Mouse (Mus musculus): Measurements from ENCODE around the gene Nlrp14. TPM values are rescaled to one million over a fixed set of nuclear protein-coding genes. Genes with fewer than 3 reads are reported as not detected.
"Not testable (repeated sequence)": the region's sequence is repeated elsewhere in the genome, so short reads cannot be mapped to it uniquely, and the experiment has no call there.

The Nlrp14 gene
- total RNA-seq (2014; rRNA removed) (not detected in 2 replicates), polyA plus RNA-seq (2012; rRNA removed) (not detected in 2 replicates)

- no peak for DNase-seq (ENCODE audit: extremely low read depth, low read depth, low spot score)
- WGBS, result 71% methylated on average over 10 of the region's 10 CpGs
Measured at GRCm38 (mm10) chr7:107166690-107167089, at the start of gene Nlrp14. Gene Nlrp14, plus strand, starts transcription at chr7:107166990.

DNA sequence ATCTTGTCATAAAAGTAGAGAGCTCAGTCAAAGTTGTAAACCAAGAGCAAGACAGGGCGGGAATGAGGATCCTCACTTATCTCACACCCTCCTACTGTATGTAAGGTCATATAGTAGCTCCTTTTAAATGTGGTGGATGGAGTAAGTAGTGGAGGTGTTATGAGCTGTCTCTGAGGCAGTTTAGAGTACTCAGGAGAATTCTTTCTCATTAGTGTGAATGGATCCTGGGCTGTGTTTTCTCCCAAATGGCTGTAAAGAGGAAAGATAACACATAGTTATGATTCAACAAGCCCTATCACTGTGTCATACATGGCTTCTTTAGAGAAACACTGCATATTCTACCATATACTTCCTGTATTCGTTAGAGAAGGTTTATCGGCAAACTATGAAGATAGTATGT lies 35.8 kb upstream of the Nlrp14 start, which contains the start of gene Olfr715:
Gene Olfr715 (minus strand): TSS at position 101 of the 400 bp plus-strand sequence.
- not testable (repeated sequence) for H3K79me2 ChIP-seq (ENCODE audit: control insufficient read depth, insufficient read depth, low read length); H3K27ac ChIP-seq (replicated peaks; ENCODE audit: insufficient read depth, low read depth, low read length); H3K9ac ChIP-seq (ENCODE audit: low read depth, low read length); DNase-seq (ENCODE audit: extremely low read depth, low read depth, low spot score); H3K4me3 ChIP-seq (ENCODE audit: insufficient read depth, low read depth, low read length); H3K36me3 ChIP-seq (ENCODE audit: control insufficient read depth, insufficient read depth, low read length); H3K27me3 ChIP-seq (ENCODE audit: control insufficient read depth, insufficient read depth, low read length); H3K4me1 ChIP-seq (ENCODE audit: control insufficient read depth, insufficient read depth, low read length)
- 76% methylated on average over 3 of the region's 3 CpGs for WGBS

More at GRCm38 (mm10) chr7:107166690-107167089, at the start of gene Nlrp14:
- Histone ChIP-seq H3K27me3 (ENCODE audit: control insufficient read depth, insufficient read depth, low read length) (no peaks in the 10 kb centered on the region), H3K79me2 (ENCODE audit: control insufficient read depth, insufficient read depth, low read length) (no peaks in the 10 kb centered on the region), H3K4me3 (ENCODE audit: insufficient read depth, low read depth, low read length) (no peak within 1 kb of the TSS), H3K9ac (ENCODE audit: low read depth, low read length) (no peak within 1 kb of the TSS), H3K4me1 (ENCODE audit: control insufficient read depth, insufficient read depth, low read length) (no peaks in the 10 kb centered on the region), H3K36me3 (ENCODE audit: control insufficient read depth, insufficient read depth, low read length) (no peaks in the 10 kb centered on the region), H3K27ac (replicated peaks; ENCODE audit: insufficient read depth, low read depth, low read length) (no peak within 1 kb of the TSS)
- TF ChIP-seq POLR2A (IDR thresholded peaks at IDR 0.05; ENCODE audit: extremely low read depth, insufficient read depth, low read length) (no peak), CTCF (IDR thresholded peaks at IDR 0.05; ENCODE audit: low read depth, low read length) (no peak)

- not testable (repeated sequence) for H3K9ac ChIP-seq (ENCODE audit: low read depth, low read length); H3K4me1 ChIP-seq (ENCODE audit: control insufficient read depth, insufficient read depth, low read length); H3K79me2 ChIP-seq (ENCODE audit: control insufficient read depth, insufficient read depth, low read length); DNase-seq (ENCODE audit: extremely low read depth, low read depth, low spot score); H3K27ac ChIP-seq (replicated peaks; ENCODE audit: insufficient read depth, low read depth, low read length); H3K27me3 ChIP-seq (ENCODE audit: control insufficient read depth, insufficient read depth, low read length); H3K4me3 ChIP-seq (ENCODE audit: insufficient read depth, low read depth, low read length); H3K36me3 ChIP-seq (ENCODE audit: control insufficient read depth, insufficient read depth, low read length)
- WGBS, result 67% methylated on average over 2 of the region's 2 CpGs
Measured at GRCm38 (mm10) chr7:107138027-107138426, 28.8 kb upstream of the Nlrp14 start, which contains the start of gene Olfr716. Gene Olfr716, plus strand, starts transcription at chr7:107138327.

- Histone ChIP-seq H3K4me1 (ENCODE audit: control insufficient read depth, insufficient read depth, low read length) (no peaks in the 10 kb centered on the region), H3K27ac (replicated peaks; ENCODE audit: insufficient read depth, low read depth, low read length) (no peak overlapping the region), H3K79me2 (ENCODE audit: control insufficient read depth, insufficient read depth, low read length) (no peaks in the 10 kb centered on the region), H3K27me3 (ENCODE audit: control insufficient read depth, insufficient read depth, low read length) (0 out of 2 replicates have a peak, but pooled peaks cover 2% of the 10 kb centered on the region), H3K36me3 (ENCODE audit: control insufficient read depth, insufficient read depth, low read length) (no peaks in the 10 kb centered on the region), H3K9ac (ENCODE audit: low read depth, low read length) (no peak overlapping the region), H3K4me3 (ENCODE audit: insufficient read depth, low read depth, low read length) (no peak overlapping the region)
- WGBS, result 35% methylated on average over 2 of the region's 2 CpGs
- TF ChIP-seq POLR2A (IDR thresholded peaks at IDR 0.05; ENCODE audit: extremely low read depth, insufficient read depth, low read length), result no peak
- no peak for TF ChIP-seq CTCF (IDR thresholded peaks at IDR 0.05; ENCODE audit: low read depth, low read length)
- no peak for DNase-seq (ENCODE audit: extremely low read depth, low read depth, low spot score)
Measured at GRCm38 (mm10) chr7:107180406-107180805, 13.6 kb downstream of the Nlrp14 start.

DNA sequence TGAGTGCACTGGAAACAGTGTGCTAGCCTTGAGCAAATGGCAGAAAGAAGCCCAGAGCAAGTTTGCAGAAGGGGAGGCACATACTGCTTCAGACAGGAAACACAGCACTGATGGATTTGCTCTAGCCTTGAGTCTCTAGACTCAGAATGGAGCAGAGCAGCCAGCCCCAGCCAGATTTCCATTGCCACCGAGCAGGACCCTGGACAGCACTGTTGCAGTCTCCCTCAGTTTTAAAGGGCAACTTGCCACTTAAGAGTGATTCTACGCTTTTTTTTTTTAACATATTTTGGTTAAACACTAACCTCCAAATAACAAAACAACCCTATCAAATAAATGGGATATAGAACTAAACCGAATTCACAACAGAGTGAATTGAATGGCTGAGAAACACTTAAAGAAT lies 35.0 kb downstream of the Nlrp14 start:
- no peak for DNase-seq (ENCODE audit: extremely low read depth, low read depth, low spot score)
- H3K36me3 ChIP-seq (ENCODE audit: control insufficient read depth, insufficient read depth, low read length), result no peaks in the 10 kb centered on the region
- WGBS, result 38% methylated on average over 3 of the region's 3 CpGs

DNA sequence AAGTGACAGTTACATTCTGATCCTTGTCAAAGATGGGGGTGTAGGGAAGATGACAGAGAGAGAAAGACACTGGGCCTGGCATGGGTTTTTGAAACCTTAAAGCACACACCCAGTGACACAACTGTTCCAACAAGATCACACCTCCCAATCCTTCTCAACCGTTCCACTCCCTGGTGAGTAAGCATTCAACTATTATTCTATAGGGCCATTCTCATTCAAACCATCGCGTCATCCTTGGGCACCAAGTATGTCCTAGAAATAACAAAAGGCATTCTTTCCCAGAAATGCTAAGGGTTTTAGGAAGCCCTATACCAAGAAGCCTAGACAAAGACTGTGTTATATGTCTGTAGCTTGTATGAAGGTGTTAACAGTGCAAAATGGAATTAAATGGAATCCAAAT lies 41.1 kb downstream of the Nlrp14 start:
- TF ChIP-seq POLR2A (IDR thresholded peaks at IDR 0.05; ENCODE audit: extremely low read depth, insufficient read depth, low read length), result no peak
- TF ChIP-seq CTCF (IDR thresholded peaks at IDR 0.05; ENCODE audit: low read depth, low read length), result no peak
- H3K4me3 ChIP-seq (ENCODE audit: insufficient read depth, low read depth, low read length), result no peak overlapping the region
- H3K36me3 ChIP-seq (ENCODE audit: control insufficient read depth, insufficient read depth, low read length), result no peaks in the 10 kb centered on the region
- WGBS, result 89% methylated on average over 3 of the region's 3 CpGs
- no peak overlapping the region for H3K9ac ChIP-seq (ENCODE audit: low read depth, low read length)
- H3K27me3 ChIP-seq (ENCODE audit: control insufficient read depth, insufficient read depth, low read length), result peaks cover 15% of the 10 kb centered on the region
- no peak for DNase-seq (ENCODE audit: extremely low read depth, low read depth, low spot score)
- H3K79me2 ChIP-seq (ENCODE audit: control insufficient read depth, insufficient read depth, low read length), result no peaks in the 10 kb centered on the region
- no peak overlapping the region for H3K27ac ChIP-seq (replicated peaks; ENCODE audit: insufficient read depth, low read depth, low read length)
- H3K4me1 ChIP-seq (ENCODE audit: control insufficient read depth, insufficient read depth, low read length), result no peaks in the 10 kb centered on the region

More for the DNA sequence above, 35.0 kb downstream of the Nlrp14 start:
- Histone ChIP-seq H3K79me2 (ENCODE audit: control insufficient read depth, insufficient read depth, low read length) (no peaks in the 10 kb centered on the region), H3K27me3 (ENCODE audit: control insufficient read depth, insufficient read depth, low read length) (no peaks in the 10 kb centered on the region), H3K9ac (ENCODE audit: low read depth, low read length) (no peak overlapping the region), H3K27ac (replicated peaks; ENCODE audit: insufficient read depth, low read depth, low read length) (no peak overlapping the region), H3K4me1 (ENCODE audit: control insufficient read depth, insufficient read depth, low read length) (no peaks in the 10 kb centered on the region), H3K4me3 (ENCODE audit: insufficient read depth, low read depth, low read length) (no peak overlapping the region)
- TF ChIP-seq CTCF (IDR thresholded peaks at IDR 0.05; ENCODE audit: low read depth, low read length) (no peak), POLR2A (IDR thresholded peaks at IDR 0.05; ENCODE audit: extremely low read depth, insufficient read depth, low read length) (no peak)

Measured in liver, adult 2 months (tissue).